In the genomic region with DNA sequence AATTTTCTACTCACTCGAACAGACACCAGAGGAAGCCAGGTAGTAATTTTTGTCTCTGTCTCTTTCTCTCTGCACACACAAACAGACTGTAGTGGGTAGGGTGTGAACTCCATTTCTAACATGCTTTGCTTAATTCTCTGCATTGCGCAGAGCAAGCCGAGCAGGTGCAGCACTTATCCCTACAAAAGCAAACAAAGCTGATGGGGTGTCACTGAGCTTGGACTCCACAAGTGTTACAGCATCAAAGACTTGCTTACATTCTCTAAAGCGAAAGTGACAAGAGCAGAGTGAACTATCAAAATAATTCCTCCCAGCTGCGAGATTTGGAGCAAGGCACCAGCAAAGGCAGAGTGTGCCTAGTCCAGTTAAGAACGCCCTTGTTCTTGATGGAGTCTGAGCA, we compare ENCODE assay signal across 14 mouse cellular contexts. TPM values are rescaled to one million over a fixed set of nuclear protein-coding genes. Genes with fewer than 3 reads are reported as not detected.
DNase-seq lines count a peak whose midpoint lies in the region; ATAC-seq and TF ChIP-seq lines count a peak whose summit lies in the region.
"Had no signal": no experiment of that assay in that cellular context is flagged by ENCODE, and none has a peak within 500 bp of the region (broad histone marks: within the 10 kb centered on the region; RNA-seq: fewer than 3 reads in every experiment).

No protein-coding gene starts in this region.

- no peak overlapping the region for H3K9ac ChIP-seq in forebrain, postnatal 0 days
- no peak overlapping the region for H3K9ac ChIP-seq in forebrain, embryonic 15.5 days (replicated peaks)
- H3K9ac ChIP-seq in midbrain, embryonic 12.5 days (replicated peaks) = no peak overlapping the region
- no peak overlapping the region for H3K9ac ChIP-seq in stomach, postnatal 0 days (ENCODE audit: low read length)
- H3K9ac ChIP-seq: hindbrain, embryonic 15.5 days; liver, embryonic 12.5 days had no signal

- TF ChIP-seq CTCF in forebrain, postnatal 0 days (IDR thresholded peaks at IDR 0.05; ENCODE audit: low read depth) = no peak
- TF ChIP-seq CTCF in lung, adult 2 months (IDR thresholded peaks at IDR 0.05; ENCODE audit: insufficient read depth, low read length) = no peak
- TF ChIP-seq CTCF in stomach, postnatal 0 days (IDR thresholded peaks at IDR 0.05; ENCODE audit: low read depth) = no peak

- no peaks in the 10 kb centered on the region for H3K36me3 ChIP-seq in forebrain, postnatal 0 days (ENCODE audit: insufficient read depth)
- H3K36me3 ChIP-seq in forebrain, embryonic 15.5 days = no peaks in the 10 kb centered on the region
- no peaks in the 10 kb centered on the region for H3K36me3 ChIP-seq in midbrain, embryonic 12.5 days
- H3K36me3 ChIP-seq in midbrain, embryonic 10.5 days = no peaks in the 10 kb centered on the region
- no peaks in the 10 kb centered on the region for H3K36me3 ChIP-seq in stomach, postnatal 0 days (ENCODE audit: control insufficient read depth, insufficient read depth, low read length)
- H3K36me3 ChIP-seq: hindbrain, embryonic 15.5 days; liver, embryonic 12.5 days had no signal

- no peak for TF ChIP-seq EP300 in stomach, postnatal 0 days (optimal IDR thresholded peaks at IDR 0.05)

- H3K4me3 ChIP-seq in forebrain, postnatal 0 days (ENCODE audit: low read depth, low read length) = no peak overlapping the region
- no peak overlapping the region for H3K4me3 ChIP-seq in forebrain, embryonic 15.5 days
- H3K4me3 ChIP-seq in midbrain, embryonic 12.5 days = no peak overlapping the region
- H3K4me3 ChIP-seq in midbrain, embryonic 10.5 days = no peak overlapping the region
- peak overlapping the region; percentile 38 for H3K4me3 ChIP-seq in lung, adult 2 months (replicated peaks; ENCODE audit: extremely low read depth, low read depth, low read length)
- peak overlapping the region; percentile 1; the same call in 1 of the 2 replicates for H3K4me3 ChIP-seq in stomach, postnatal 0 days (ENCODE audit: low read depth, low read length)
- H3K4me3 ChIP-seq: hindbrain, embryonic 15.5 days; liver, embryonic 12.5 days had no signal

- ATAC-seq in forebrain, postnatal 0 days = peak; percentile 34
- ATAC-seq in forebrain, embryonic 15.5 days (replicated peaks) = no peak
- peak; percentile 47; the same call in 1 of the 2 replicates for ATAC-seq in midbrain, embryonic 12.5 days (ENCODE audit: low FRiP score, low read depth)
- ATAC-seq in stomach, postnatal 0 days (ENCODE audit: low FRiP score, low TSS enrichment) = no peak
- no peak for ATAC-seq in granulocyte monocyte progenitor cell, adult 5-6 weeks (replicated peaks; ENCODE audit: poor library complexity, severe bottlenecking)
- ATAC-seq: liver, embryonic 12.5 days; Patski had no signal

- TF ChIP-seq POLR2A in lung, adult 2 months (IDR thresholded peaks at IDR 0.05; ENCODE audit: borderline replicate concordance, extremely low read depth, low read depth, low read length) = no peak

- peaks cover 6% of the 10 kb centered on the region; the same call in 1 of the 2 replicates for H3K27me3 ChIP-seq in forebrain, postnatal 0 days (ENCODE audit: insufficient read depth, low read length)
- peaks cover 8% of the 10 kb centered on the region; the same call in 1 of the 2 replicates for H3K27me3 ChIP-seq in forebrain, embryonic 15.5 days
- H3K27me3 ChIP-seq in midbrain, embryonic 12.5 days = no peaks in the 10 kb centered on the region
- no peaks in the 10 kb centered on the region for H3K27me3 ChIP-seq in midbrain, embryonic 10.5 days (ENCODE audit: low read depth, poor library complexity, severe bottlenecking)
- H3K27me3 ChIP-seq in stomach, postnatal 0 days (ENCODE audit: control insufficient read depth, insufficient read depth, low read length) = no peaks in the 10 kb centered on the region
- H3K27me3 ChIP-seq: hindbrain, embryonic 15.5 days; liver, embryonic 12.5 days; Patski had no signal

- no peaks in the 10 kb centered on the region for H3K9me3 ChIP-seq in forebrain, postnatal 0 days (ENCODE audit: low read length)
- H3K9me3 ChIP-seq in forebrain, embryonic 15.5 days = no peaks in the 10 kb centered on the region
- no peaks in the 10 kb centered on the region for H3K9me3 ChIP-seq in midbrain, embryonic 12.5 days
- no peaks in the 10 kb centered on the region for H3K9me3 ChIP-seq in midbrain, embryonic 10.5 days (replicated peaks)
- H3K9me3 ChIP-seq in stomach, postnatal 0 days (ENCODE audit: control insufficient read depth, low read length) = no peaks in the 10 kb centered on the region
- H3K9me3 ChIP-seq: hindbrain, embryonic 15.5 days; liver, embryonic 12.5 days had no signal

- H3K27ac ChIP-seq in forebrain, postnatal 0 days (ENCODE audit: low read depth, low read length) = no peak overlapping the region
- H3K27ac ChIP-seq in forebrain, embryonic 15.5 days (replicated peaks) = no peak overlapping the region
- H3K27ac ChIP-seq in midbrain, embryonic 12.5 days (replicated peaks) = no peak overlapping the region
- no peak overlapping the region for H3K27ac ChIP-seq in midbrain, embryonic 10.5 days (replicated peaks)
- H3K27ac ChIP-seq in stomach, postnatal 0 days (replicated peaks) = no peak overlapping the region
- H3K27ac ChIP-seq: hindbrain, embryonic 15.5 days; liver, embryonic 12.5 days had no signal

- no peaks in the 10 kb centered on the region for H3K4me1 ChIP-seq in forebrain, postnatal 0 days (ENCODE audit: insufficient read depth)
- 0 out of 2 replicates have a peak, but pooled peaks cover 6% of the 10 kb centered on the region for H3K4me1 ChIP-seq in forebrain, embryonic 15.5 days
- H3K4me1 ChIP-seq in midbrain, embryonic 12.5 days = no peaks in the 10 kb centered on the region
- 0 out of 2 replicates have a peak, but pooled peaks cover 2% of the 10 kb centered on the region for H3K4me1 ChIP-seq in midbrain, embryonic 10.5 days
- H3K4me1 ChIP-seq in lung, adult 2 months (ENCODE audit: control insufficient read depth, insufficient read depth, low read length) = peaks cover 3% of the 10 kb centered on the region; the same call in 1 of the 2 replicates
- no peaks in the 10 kb centered on the region for H3K4me1 ChIP-seq in stomach, postnatal 0 days (replicated peaks; ENCODE audit: control insufficient read depth, insufficient read depth)
- H3K4me1 ChIP-seq: hindbrain, embryonic 15.5 days; liver, embryonic 12.5 days had no signal

- H3K4me2 ChIP-seq in forebrain, postnatal 0 days (ENCODE audit: low read depth) = no peak overlapping the region
- H3K4me2 ChIP-seq in forebrain, embryonic 15.5 days (replicated peaks) = no peak overlapping the region
- H3K4me2 ChIP-seq in midbrain, embryonic 12.5 days (replicated peaks) = no peak overlapping the region
- peak overlapping the region; percentile 32 for H3K4me2 ChIP-seq in stomach, postnatal 0 days (replicated peaks; ENCODE audit: low read depth)
- H3K4me2 ChIP-seq: heart, embryonic 11.5 days; hindbrain, embryonic 15.5 days; liver, embryonic 12.5 days had no signal

- 43% methylated on average over 6 of the region's 6 CpGs for WGBS in forebrain, postnatal 0 days
- WGBS in forebrain, embryonic 15.5 days = 50% methylated on average over 6 of the region's 6 CpGs
- WGBS in midbrain, embryonic 12.5 days = 51% methylated on average over 6 of the region's 6 CpGs
- 66% methylated on average over 6 of the region's 6 CpGs for WGBS in midbrain, embryonic 10.5 days
- 29% methylated on average over 6 of the region's 6 CpGs for WGBS in lung, adult 2 months
- 12% methylated on average over 6 of the region's 6 CpGs for WGBS in stomach, postnatal 0 days

- DNase-seq in forebrain, postnatal 0 days = no peak
- no peak for DNase-seq in midbrain, embryonic 10.5 days (ENCODE audit: low spot score)
- peak; percentile 12 for DNase-seq in lung, adult 2 months
- DNase-seq in stomach, postnatal 0 days (ENCODE audit: low spot score) = no peak
- DNase-seq in testis, postnatal 10 days (ENCODE audit: low spot score) = no peak
- DNase-seq: B cell, adult 2 months; kidney, postnatal 4 days had no signal

RNA-seq across cellular contexts. Expression of gene Lyplal1, which starts 28.3 kb away (rescaled TPM):
- total RNA-seq in forebrain, postnatal 0 days (2014; rRNA removed) = 7.6 and 12.0 TPM in 2 replicates
- polyA plus RNA-seq in forebrain, postnatal 0 days (2015; fragmentation: Nextera tagmentation; extraction: Ambion mirVana) = 9.7 and 12.6 TPM in 2 replicates
- 10.9 and 11.7 TPM in 2 replicates for polyA plus RNA-seq in forebrain, embryonic 15.5 days (2015; fragmentation: Nextera tagmentation; extraction: Ambion mirVana)
- polyA plus RNA-seq in midbrain, embryonic 12.5 days (2016; fragmentation: Nextera tagmentation; extraction: Ambion mirVana) = 17.7 and 19.5 TPM in 2 replicates
- polyA plus RNA-seq in midbrain, embryonic 10.5 days (2016; fragmentation: Nextera tagmentation; extraction: Ambion mirVana) = 19.4 and 21.5 TPM in 2 replicates
- polyA plus RNA-seq in lung, adult 2 months (2012; rRNA removed) = 4.3 and 6.7 TPM in 2 replicates
- polyA plus RNA-seq in stomach, postnatal 0 days (2015; fragmentation: Nextera tagmentation; extraction: Ambion mirVana) = 11.3 and 12.5 TPM in 2 replicates
- 0.90 and 2.2 TPM in 2 replicates for total RNA-seq in granulocyte monocyte progenitor cell, adult 5-6 weeks (2014; fragmentation: Nextera tagmentation)
- 4.1 and 6.3 TPM in 2 replicates for total RNA-seq in granulocyte monocyte progenitor cell, adult 5-6 weeks (2017)

Comparison
In these comparisons a context has a peak if more than half of its experiments do, and no peak if none do; other contexts are left out.
1. ATAC-seq: peak in forebrain, postnatal 0 days (single experiment) and midbrain, embryonic 12.5 days (single experiment); none in forebrain, embryonic 15.5 days (single experiment), stomach, postnatal 0 days (single experiment) and granulocyte monocyte progenitor cell, adult 5-6 weeks (single experiment).
2. H3K4me3 ChIP-seq: peak in lung, adult 2 months (single experiment) and stomach, postnatal 0 days (single experiment); none in forebrain, postnatal 0 days (single experiment), forebrain, embryonic 15.5 days (single experiment), midbrain, embryonic 12.5 days (single experiment) and midbrain, embryonic 10.5 days (single experiment).